Mouse (Mus musculus): ENCODE data around the gene Sipa1l1.

The Sipa1l1 gene

DNA sequence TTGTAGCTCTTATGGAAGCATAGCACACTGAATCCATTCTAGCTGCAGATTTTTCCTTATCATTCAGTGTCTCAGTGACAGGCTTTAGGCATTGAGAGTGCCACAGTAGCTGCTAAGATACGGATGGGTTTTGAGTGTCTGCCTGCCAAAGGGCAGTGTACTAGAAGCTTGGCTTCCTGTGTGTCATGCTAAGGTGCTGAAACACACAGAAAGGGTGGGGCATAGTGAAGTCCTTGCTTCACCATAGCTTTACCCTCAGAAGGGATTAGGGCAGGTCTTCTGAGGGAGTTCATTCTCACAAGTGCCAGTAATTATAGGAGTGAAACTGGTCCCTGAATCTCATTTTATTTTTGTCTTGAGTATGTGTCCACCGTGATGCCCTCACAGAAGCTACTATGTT lies 82.2 kb downstream of the Sipa1l1 start:
- DNase-seq, result no peak

DNA sequence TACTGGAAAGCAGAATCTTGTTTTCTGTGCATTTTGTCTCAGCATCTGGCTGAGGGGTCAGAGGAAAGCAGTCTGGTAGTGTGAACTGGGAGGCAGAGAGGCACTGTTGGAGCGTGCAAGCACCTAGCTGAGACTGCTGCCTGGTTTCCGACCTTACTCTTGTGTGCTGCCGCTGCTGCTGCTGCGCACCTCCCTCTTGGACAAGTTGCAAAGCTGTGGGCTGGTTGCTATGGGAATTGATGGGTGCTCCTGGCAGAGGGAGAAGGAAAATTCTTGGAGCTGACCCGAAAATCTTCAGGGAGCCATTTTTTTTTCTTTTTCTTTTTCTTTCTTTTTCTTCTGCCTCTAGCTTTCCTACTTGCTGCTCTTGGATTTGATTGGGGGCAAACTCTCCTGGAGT lies 85.0 kb downstream of the Sipa1l1 start:
- no peak for DNase-seq

DNA sequence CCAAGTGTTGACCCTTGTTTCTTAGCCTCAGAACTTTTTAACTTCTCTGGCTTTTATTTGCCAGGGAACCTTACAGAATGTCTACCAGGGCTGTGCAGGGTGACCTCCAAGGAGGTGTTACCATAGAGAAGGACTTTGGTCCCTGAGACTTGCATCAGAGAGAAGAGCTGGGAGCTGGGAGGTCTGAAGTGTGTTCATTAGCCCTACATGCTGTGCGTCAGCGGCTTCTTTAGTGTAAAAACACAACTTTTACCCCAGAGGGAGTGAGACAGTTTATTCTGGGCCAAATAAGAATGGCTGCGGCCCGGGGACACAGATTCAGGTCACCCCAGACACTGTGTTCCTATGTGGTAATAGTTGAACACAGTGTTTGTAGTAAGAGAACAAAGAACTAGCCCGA lies 86.9 kb downstream of the Sipa1l1 start:
- DNase-seq, result no peak

DNA sequence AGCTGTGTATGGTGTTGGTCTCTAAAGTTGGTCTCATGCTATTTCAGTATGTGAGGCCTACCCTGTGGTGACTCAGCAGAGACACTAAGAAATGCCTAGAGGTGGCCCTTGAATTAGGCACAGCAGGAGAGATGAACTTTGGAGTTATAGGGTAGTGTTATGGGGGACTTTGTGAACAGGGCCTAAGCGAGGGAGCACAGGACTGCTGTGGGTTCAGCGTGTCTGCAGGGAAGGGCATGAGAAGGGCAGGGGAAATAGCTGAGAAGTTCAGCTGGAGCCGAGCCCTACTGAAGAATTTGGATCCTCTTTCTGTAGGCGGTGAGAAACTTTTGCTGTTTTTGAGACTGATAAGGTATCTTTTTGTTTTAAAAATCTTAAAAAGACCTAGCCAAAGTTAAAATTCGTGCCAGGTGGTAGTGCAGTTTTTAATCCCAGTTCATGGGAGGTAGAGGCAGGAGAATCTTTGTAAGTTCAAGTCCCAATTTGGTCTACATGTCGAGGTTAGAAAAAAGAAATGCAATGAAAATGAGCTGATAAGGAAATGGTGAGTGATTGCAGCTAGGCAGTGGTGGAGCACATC lies 87.9 kb downstream of the Sipa1l1 start:
- DNase-seq, result no peak

DNA sequence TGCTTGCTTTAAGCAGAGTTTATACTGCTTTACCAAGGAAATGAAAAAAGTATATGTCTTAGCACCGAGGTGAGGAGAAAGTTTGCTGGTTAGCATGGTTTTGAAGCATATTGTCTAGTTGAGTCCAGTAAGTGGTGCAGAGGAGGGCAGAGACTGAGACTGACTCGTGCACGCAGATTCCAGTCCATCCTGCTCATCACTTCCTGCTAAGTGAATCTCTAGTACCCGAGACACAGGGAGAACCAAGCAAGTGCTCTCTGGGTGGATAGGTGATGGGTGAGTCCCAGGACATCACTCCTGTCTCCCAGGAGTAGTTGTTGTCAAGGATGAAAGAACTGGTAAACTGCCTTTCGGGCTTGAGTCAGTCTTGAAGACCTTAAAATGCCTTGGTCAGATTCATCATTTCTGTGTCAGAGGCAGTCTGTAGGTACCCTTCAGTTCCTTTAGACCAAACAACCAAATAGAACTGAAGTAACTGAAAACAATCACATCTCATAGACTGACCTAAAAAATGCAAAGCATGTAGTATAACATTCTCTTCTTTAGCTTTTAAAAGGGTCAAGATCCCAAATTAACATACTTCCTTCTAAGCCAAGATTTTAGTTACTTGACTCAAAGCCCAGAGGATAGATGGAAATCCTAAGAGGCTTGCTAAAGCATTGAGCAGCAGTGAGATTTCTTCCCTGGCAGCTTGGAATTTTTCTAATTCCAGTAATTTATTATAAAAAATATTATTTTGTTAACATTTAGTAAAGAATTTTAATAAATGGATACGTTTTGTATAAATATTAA lies 89.1 kb downstream of the Sipa1l1 start:
- no peak for DNase-seq

DNA sequence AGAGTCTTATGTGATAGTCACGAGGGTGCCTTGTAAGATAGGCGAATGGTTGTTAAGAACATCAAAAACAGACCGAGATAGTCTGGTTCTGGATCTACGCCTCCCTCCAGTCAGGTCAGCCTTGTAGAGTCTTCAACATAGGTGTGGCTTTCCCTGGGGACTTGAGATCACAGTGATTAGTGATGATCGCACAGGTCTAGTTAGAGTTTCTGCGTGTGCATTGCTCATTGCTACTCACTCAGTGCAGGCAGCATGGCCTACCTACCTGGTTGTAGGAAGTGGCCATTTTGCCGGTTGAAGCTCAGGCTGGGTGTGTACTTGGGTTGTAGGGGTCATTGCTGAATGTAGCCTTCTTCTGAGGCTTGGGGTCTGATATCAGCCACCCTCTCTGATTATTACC lies 94.3 kb downstream of the Sipa1l1 start:
- DNase-seq, result no peak

DNA sequence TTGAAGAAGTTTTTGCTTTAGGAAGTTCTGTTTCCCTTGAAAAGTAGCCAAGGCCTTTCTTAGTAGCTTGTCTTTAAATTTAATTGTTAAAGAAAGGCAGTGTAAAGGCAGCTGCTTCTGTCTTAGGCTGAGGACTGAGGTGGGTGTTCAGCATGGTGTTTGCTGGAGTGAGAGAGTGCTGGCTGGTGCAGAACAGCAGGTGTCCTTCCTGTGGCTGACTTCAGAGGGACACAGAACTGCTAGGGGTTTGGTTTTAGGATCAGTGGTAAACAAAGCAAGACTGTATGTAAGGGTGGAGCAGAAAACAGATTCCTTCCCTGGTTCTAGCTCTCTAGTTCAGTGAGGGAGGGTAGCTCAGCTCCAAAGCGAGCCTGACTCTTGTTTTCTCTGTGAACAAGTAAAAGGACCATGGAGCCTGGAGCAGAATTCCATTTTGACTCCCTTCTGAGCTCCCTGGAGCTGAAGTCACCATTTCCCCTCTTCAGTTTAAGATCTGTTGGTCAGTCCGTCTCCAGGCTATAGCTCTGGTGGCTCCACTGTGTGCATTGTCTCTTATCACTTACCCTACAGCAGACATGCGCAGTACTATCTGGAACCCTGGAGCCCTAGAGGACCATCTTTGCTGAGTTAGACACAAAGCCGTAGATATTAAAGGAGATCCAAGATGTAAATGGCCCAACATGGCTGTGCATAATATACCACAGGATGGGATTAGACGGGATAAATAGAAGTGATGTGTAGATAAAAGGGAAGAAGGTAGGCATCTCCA lies 95.1 kb downstream of the Sipa1l1 start:
- DNase-seq, result no peak

DNA sequence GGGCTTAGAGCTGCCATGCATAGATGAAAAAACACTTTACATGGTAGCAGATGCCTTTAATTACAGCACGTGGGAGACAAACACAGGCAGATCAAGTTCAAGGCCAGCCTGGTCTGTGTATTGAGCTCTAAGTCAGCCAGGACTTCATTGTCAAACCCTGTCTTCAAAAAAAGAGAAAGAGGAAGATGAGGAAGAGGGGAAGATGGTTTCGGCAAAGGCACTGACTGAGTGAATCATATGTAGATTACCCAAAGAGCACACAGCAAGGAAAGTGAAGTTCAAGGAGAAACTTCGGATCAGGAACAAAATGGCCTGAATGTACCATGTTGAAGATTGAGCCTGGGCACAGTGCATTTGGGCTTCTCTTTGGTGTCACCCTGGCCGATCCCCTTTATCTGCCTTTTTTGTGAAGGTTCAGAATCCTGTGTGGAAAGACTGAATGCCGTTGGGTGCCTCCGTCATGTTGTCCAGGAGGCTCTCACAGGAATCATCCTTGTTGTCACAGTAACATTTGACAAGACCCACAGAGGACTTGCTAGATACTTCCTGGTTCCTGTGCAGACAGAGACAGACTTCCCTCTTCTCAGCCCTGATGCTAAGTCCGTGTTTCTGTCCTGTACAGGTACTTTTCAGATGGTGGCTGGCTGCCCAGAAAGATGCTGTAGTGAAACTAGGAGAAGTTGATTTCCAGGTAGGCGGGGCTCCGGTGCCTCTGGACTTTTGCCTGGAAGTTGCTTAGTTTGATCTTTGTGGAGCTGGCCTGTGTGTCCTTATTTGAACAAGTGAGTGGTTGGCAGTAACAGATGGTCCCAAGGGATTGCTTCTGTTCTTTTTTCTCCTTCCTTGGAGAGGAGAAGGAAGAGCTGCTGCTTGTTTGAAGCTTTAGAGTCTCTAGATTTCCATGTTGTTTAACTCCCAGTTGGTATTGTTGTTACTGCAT lies 96.5 kb downstream of the Sipa1l1 start:
- DNase-seq, result no peak

DNA sequence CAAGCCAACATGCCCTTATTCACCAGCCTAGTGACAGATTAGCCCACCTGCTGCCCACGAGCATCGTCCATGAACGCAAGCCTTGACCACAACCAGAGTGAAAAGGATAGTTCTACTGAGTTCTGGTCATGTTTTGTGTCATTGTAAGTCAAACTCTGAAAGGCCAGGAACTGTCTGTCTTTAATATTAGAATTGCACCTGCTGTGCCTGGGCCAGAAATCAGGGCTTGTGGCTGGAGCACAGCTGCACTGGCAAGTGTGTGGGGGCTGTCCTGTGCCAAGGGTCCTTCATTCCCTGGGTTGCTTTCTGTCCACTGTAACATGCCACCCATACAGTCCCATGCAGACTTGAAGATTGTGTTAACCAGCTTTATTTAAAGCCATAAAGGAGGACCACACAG lies 102.3 kb downstream of the Sipa1l1 start:
- DNase-seq, result no peak

DNA sequence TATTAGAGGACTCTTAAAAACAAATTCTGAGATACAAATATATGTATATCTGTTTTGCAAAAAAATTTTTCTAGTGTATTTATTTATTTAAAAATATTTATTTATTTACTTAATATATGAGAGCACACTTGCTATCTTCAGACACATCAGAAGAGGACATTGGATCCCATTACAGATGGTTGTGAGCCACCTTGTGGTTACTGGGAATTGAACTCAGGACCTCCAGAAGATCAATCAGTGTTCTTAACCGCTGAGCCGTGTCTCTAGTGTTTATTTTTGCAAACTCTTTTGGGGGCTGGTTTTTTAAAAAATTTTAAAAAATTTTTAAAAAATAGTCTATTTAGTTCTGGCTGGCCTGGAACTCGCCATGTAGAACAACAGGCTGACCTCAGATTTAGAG lies 104.4 kb downstream of the Sipa1l1 start:
- no peak for DNase-seq

DNA sequence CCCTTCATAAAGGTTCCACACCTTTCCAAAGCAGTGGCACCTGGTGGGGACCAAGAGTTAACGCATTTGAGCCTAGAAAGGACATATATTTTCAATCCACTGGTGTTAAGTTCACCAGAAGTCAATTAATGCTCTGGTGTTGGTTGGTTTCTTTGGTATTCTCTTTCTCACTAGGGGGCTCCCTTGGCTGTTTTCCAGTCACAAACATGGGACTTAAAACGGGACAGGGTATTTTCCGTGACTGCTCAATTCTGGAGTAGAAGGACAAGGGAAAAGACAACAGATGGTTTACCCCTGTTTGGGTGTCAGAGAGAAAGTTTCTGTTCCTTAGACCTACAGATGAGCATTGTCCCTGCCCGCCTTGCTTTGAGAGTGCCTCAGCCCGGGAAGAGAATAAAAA lies 105.5 kb downstream of the Sipa1l1 start:
- no peak for DNase-seq

DNA sequence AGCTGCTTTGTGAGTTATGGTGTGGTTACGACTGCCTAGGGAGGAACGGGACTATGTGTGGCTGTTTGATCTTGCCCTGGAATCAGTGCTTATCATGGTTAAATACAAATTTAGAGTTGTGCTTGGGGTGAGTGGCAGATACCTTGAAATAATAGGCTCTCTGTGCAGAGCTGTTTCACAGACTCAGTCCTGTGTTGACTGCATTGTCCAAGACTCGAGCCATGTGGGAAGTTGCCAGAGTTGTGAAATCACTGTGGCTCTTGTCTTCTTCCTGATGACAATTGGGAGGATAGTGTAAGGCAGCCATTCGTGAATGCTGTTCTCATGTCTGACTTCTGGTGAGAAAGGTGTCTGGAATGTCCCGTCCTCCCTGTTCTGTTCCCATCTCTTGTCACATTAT lies 106.6 kb downstream of the Sipa1l1 start:
- no peak for DNase-seq

DNA sequence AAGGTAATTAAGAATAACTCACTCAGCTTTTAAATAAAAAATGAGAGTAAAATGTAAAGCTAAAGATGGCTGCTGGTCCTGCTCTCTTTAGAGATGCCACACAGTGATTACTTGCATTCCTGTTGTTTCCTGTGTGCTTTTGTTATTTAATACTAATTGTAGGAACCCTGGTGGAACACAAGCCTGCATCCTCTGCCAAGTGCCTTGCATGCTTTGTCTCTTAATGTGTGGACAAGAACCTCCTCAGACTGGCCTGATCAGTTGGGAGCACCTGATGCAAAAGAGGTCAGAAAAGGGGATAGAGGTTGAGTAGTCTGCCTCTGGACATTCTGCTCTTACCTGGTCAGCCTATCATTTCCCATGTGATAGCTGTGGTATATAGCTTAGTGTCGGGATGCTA lies 107.5 kb downstream of the Sipa1l1 start:
- DNase-seq, result no peak

DNA sequence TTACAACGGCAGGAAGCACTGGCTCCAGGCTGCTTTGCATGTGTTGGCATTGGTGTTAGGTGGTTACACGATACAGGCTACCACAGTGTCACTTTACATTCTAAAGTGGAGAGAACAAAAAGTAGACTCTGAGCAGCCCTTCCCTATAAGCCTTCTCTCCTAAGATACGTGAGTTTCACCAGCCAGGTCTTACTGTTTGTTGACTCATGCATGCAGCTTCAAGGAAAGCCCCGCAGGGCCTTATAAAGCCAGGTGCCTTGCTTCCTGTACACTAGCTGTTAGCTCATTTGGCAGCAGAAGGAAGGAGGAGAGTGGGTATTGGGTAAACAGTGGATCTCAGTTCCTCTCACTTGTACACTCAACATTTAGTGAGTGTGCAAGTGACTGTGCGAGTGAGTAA lies 115.5 kb downstream of the Sipa1l1 start:
- peak; percentile 28 to 32 for DNase-seq

DNA sequence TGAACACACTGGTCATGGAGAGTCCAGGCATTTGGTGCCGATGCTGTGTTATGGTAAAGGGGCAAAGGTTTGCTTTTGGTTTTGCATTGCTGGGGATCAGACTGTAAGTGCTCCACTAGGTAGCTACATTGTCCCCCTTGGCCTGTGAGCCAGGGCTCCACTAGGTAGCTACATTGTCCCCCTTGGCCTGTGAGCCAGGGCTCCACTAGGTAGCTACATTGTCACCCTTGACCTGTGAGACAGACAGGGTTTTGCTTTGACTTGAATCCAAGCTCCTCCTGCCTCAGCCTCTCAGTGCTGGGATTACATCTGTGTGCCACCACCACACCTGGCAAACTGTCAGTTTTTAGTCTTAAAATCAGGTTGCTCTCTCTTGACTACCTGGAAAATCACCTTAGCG lies 115.9 kb downstream of the Sipa1l1 start:
- DNase-seq, result peak in 1 of 2 experiments; percentile 19

DNA sequence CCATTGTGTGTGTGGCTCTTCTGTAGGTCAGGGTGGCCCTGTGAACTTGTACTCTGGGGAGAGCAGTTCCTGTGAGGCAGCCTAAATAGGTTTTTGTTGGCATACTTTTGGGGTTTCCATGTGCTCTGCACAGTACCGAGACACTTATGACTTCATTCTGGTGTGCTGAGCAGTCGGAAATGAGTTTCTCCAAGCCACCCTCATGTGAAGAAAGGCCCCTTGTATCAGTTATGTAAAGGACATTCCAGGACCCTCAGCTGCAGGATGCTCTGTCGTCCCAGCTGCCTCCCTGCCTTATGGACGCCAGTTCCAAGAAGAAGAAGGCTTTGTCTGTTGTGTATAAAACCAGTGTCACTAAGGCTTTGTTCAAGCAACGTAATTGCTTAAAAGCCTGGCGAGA lies 116.9 kb downstream of the Sipa1l1 start:
- DNase-seq, result no peak

DNA sequence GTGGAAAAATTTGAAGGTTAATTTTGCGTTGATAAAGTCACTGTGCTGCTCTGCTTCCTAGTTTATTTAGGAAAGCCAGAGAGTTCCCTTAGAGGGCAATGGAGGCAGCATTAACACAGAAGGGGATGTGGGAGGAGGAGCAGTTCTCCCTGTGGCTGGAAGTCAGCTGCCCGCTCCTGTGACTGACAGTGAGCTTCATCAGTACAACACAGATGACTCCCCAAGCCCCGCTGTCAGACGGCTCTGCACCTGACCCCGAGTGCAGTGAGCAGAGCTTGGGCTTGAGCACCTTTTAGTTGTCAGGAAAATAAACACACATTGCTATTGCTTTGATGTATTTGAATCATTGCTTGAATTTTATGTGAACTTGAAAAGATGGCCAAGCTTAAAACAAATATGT lies 117.7 kb downstream of the Sipa1l1 start:
- no peak for DNase-seq

DNA sequence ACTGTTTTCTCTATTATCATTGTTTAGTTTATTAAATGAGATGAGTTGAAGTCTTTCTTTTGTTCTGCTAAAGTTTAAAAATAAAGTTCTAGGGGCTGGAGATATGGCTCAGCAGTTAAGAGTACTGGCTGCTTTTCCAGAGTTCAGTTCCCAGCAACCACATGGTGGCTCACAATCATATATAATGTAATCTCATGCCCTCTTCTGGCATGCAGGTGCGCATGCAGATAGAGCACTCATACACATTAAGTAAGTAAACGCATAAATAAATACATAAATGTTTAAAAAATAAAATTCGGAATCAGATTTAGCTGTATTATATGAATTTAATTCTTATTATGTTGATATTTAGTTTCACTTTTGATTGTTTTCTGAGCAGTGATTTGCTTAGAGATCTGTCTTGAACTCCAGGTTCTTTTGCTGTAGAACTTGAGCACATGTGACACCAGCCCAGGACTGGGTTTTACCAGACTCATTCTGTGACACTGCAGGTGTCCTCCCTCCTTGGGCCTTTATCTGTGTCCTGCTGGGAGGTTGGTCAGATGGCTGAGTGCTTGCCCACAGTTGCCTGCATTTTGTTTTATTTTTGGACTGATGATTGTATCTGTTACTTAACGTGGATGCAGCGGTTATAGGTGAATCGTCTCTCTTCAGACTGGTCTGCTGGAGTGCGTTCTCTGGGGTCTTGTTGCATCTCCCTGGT lies 124.6 kb downstream of the Sipa1l1 start:
- DNase-seq, result no peak

DNA sequence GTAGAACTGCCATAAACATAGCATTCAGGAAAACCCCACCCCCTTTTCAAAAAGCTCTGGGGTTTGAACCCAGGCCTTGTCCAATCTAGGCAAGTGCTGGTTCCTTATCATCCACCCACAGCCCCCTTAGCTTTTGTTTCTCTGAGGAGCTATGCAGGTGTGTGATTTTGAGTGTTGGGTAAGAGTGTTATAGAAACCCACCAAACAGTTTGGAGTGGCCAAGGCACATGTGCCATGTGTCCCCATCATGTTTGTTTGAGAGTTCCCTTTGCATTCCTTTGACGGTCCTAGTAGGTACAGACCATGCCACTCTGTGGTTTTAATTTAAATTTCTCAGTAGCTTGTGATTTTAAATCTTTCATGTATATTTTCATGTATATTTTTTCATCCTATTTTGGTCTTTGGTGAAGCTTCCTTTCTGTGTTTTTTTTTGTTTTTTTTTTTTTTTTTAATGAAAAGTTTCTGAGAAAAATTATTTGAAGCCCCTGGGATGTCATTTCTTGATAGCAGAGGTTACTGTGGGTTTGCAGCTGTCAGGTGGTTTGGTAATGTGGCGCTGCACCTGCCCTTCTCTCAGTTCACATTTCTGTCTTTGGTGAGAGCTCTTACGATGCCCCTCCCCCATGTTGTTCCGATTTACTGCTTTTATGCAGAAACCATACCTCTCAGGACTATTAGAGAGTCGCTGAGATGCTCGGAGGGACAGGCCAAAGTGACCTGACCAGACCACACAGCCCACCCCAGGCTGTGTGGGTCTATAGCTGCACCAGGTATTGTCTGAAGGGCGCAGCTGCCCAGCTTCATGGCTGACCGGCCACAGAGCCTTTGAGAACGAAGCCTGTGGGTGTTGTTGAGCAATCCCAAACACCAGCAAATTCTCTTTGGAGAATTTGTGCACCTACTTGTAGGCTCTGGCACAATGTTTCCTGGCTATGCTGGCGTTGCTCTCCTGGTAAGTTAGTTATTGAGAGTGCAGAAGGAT lies 126.1 kb downstream of the Sipa1l1 start:
- no peak for DNase-seq

DNA sequence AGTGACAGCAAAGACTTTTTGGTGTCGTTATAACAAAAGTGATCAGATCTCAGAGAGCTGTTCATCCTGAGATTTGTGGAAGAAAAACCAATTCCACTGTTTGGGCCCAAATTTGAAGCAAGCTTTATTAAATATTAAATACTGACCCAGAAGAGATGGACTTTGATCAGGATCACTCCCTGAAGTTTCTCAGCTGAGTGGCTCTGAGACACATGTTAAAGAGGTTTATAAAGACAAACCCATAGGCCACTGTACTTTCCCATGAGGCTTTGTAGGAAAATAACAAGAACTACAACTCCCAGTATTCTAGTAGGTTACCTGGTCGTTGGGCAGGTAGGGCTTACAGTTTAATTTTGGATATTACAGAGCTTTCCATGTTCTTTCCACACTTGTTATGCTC lies 127.2 kb downstream of the Sipa1l1 start:
- DNase-seq, result no peak

DNA sequence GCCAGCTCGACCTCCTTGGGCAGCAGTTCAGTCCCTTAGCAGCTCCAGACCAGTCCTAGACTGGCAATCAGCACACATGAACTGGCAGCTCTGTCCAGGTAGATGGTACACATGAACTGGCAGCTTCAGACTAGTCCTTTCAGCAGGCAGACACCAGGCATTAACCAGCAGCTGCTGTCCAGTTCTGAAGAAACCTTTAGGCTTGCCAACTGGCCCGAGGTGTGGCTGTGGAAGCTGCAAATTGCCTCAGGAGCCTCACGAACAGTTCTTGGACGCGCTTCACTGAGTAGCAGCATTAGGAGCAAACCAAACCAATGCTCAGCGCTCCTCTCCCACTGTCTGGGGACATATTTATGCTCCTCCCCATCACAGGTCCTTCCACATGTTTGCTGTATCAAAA lies 128.1 kb downstream of the Sipa1l1 start:
- DNase-seq, result no peak

Measured in spleen, adult 18-20 months (tissue).